Mouse (Mus musculus): ENCODE results near the gene Col5a1. TPM values are rescaled to one million over a fixed set of nuclear protein-coding genes. Genes with fewer than 3 reads are reported as not detected.

The Col5a1 gene
- total and polyA plus RNA-seq, 3 experiments = 0.30 to 1.8 (median 1.0) TPM

DNA sequence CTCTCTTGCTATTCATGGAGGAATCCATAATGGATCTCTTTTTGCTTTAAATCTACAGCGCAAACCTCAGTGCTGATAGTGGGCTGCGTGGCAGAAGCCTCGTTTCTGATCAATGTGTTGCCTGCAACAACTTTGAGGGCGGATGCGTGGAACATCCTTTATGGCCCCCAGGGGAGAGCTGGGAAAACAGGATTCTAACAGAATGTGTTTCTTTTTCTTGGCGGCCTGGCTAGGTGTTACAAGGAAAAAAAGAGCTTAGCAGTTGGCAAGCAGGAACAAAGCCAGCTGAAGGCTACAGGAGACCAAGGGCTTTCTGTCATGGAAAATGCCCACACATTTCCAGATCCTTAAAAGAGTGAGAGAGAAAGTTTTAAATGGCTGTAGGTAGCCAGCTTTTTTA lies 180.9 kb downstream of the Col5a1 start:
- no peak overlapping the region for H3K4me3 ChIP-seq (ENCODE audit: low read depth, low read length)
- no peak for DNase-seq (ENCODE audit: low spot score)
- H3K9me3 ChIP-seq (replicated peaks) = peaks cover 9% of the 10 kb centered on the region
- no peak for TF ChIP-seq TAL1 (conservative IDR thresholded peaks at IDR 0.05; ENCODE audit: low read depth, low read length)
- TF ChIP-seq GATA1 (IDR thresholded peaks at IDR 0.05; ENCODE audit: borderline replicate concordance, low read length) = no peak
- TF ChIP-seq CTCF (IDR thresholded peaks at IDR 0.05; ENCODE audit: low read depth, low read length) = no peak
- TF ChIP-seq POLR2AphosphoS5 (IDR thresholded peaks at IDR 0.05; ENCODE audit: insufficient replicate concordance, low read depth, low read length) = no peak
- TF ChIP-seq GATA2 (IDR thresholded peaks at IDR 0.05; ENCODE audit: borderline replicate concordance, low read depth, low read length) = no peak
- no peaks in the 10 kb centered on the region for H3K36me3 ChIP-seq (replicated peaks)
- peaks cover 82% of the 10 kb centered on the region for H3K4me1 ChIP-seq (ENCODE audit: insufficient read depth, low read depth, low read length)
- ATAC-seq (ENCODE audit: extremely low read depth, insufficient number of reproducible peaks, low FRiP score, poor library complexity, severe bottlenecking) = no peak
- H3K27me3 ChIP-seq (ENCODE audit: insufficient read depth, low read length) = no peaks in the 10 kb centered on the region

DNA sequence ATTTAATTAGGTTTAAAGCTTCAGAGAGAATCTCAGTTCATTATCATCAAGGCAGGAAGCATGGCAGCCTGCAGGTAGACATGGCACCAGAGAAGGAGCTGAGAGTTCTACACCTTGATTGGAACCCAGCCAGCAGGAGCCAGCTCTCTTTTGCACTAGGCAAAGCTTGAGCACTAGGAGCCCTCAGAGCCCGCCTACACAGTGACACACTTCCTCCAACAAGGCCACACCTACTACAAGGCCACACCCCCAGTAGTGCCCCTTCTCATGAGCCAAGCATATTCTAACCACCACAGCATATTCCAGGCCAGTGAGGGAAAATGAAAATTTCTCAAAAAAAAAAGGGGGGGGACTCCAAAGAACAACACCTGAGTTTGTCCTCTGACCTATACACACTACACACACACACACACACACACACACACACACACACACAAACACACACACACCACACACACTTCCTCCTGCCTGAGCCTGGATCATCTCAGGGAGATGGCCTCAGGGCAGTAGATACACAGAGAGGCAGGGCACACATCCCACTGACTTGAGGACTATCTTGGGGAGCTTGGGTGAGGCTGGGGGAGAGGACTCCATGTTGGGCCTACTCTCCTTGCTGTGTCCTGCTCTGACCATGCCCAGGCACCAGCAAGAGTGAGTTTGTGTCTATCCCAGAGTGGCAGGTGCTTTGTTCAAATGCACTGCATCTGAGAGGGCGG lies 181.8 kb downstream of the Col5a1 start:
- TF ChIP-seq POLR2AphosphoS5 (IDR thresholded peaks at IDR 0.05; ENCODE audit: insufficient replicate concordance, low read depth, low read length) = no peak
- TF ChIP-seq TAL1 (conservative IDR thresholded peaks at IDR 0.05; ENCODE audit: low read depth, low read length) = no peak
- no peak for TF ChIP-seq CTCF (IDR thresholded peaks at IDR 0.05; ENCODE audit: low read depth, low read length)
- TF ChIP-seq GATA1 (IDR thresholded peaks at IDR 0.05; ENCODE audit: borderline replicate concordance, low read length) = no peak
- TF ChIP-seq GATA2 (IDR thresholded peaks at IDR 0.05; ENCODE audit: borderline replicate concordance, low read depth, low read length) = no peak
- Histone ChIP-seq H3K36me3 (replicated peaks) (no peaks in the 10 kb centered on the region), H3K9me3 (replicated peaks) (peaks cover 9% of the 10 kb centered on the region), H3K4me3 (ENCODE audit: low read depth, low read length) (peak overlapping the region; percentile 11; the same call in 1 of the 2 replicates), H3K27me3 (ENCODE audit: insufficient read depth, low read length) (no peaks in the 10 kb centered on the region), H3K4me1 (ENCODE audit: insufficient read depth, low read depth, low read length) (peaks cover 75% of the 10 kb centered on the region)
- no peak for DNase-seq (ENCODE audit: low spot score)
- ATAC-seq (ENCODE audit: extremely low read depth, insufficient number of reproducible peaks, low FRiP score, poor library complexity, severe bottlenecking) = no peak

DNA sequence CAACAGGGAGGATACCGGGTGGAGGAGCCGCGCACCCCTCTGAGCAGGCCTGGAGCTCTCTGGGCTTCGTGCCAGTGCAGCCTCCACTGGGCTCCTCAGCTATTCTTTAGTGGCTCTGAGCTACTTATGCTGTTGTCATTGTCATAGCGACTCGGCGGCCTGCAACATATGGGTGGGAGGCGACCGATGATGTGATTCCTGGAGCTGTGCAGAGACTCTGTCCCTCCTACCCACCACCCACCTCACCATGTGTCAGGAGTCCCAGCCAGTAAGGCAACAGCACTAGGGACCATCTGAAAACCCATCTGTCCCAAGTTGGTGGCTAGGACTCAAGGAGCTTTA lies 182.3 kb downstream of the Col5a1 start:
- H3K4me3 ChIP-seq (ENCODE audit: low read depth, low read length) = peak overlapping the region; percentile 11; the same call in 1 of the 2 replicates
- peak; percentile 23 for DNase-seq (ENCODE audit: low spot score)
- H3K27me3 ChIP-seq (ENCODE audit: insufficient read depth, low read length) = no peaks in the 10 kb centered on the region
- H3K36me3 ChIP-seq (replicated peaks) = no peaks in the 10 kb centered on the region
- no peak for TF ChIP-seq GATA1 (IDR thresholded peaks at IDR 0.05; ENCODE audit: borderline replicate concordance, low read length)
- no peak for TF ChIP-seq POLR2AphosphoS5 (IDR thresholded peaks at IDR 0.05; ENCODE audit: insufficient replicate concordance, low read depth, low read length)
- TF ChIP-seq GATA2 (IDR thresholded peaks at IDR 0.05; ENCODE audit: borderline replicate concordance, low read depth, low read length) = no peak
- no peak for TF ChIP-seq CTCF (IDR thresholded peaks at IDR 0.05; ENCODE audit: low read depth, low read length)
- TF ChIP-seq TAL1 (conservative IDR thresholded peaks at IDR 0.05; ENCODE audit: low read depth, low read length) = no peak
- peaks cover 69% of the 10 kb centered on the region for H3K4me1 ChIP-seq (ENCODE audit: insufficient read depth, low read depth, low read length)
- peaks cover 11% of the 10 kb centered on the region for H3K9me3 ChIP-seq (replicated peaks)
- no peak for ATAC-seq (ENCODE audit: extremely low read depth, insufficient number of reproducible peaks, low FRiP score, poor library complexity, severe bottlenecking)

DNA sequence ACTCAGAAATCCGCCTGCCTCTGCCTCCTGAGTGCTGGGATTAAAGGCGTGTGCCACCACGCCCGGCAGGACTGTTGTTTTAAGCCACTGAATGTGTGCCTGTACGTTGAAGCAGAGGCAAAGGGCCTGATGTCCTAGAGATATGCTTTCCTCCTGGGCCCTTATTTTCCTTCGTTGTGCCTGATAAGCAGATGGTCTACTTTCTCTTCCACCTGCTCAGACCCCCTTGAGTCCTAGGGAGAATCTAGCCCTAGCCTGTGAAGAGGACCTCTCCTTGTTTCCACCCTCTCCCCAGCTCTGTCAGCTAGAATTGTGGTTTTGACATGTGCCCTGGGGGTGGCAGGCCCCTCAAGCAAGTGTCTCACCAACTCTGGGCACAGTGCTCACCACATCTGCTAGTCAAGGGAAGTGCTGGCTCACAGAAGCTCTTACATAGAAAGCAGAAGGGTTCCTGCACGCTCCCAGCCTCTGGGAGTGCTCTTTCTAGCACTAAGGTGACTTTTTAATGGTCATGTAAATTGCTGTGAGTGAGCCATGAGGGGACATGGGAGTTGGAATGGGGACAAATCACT lies 189.5 kb downstream of the Col5a1 start:
- Histone ChIP-seq H3K4me3 (ENCODE audit: low read depth, low read length) (no peak overlapping the region), H3K27me3 (ENCODE audit: insufficient read depth, low read length) (no peaks in the 10 kb centered on the region), H3K4me1 (ENCODE audit: insufficient read depth, low read depth, low read length) (peaks cover 46% of the 10 kb centered on the region), H3K9me3 (replicated peaks) (peaks cover 11% of the 10 kb centered on the region; the same call in 1 of the 2 replicates), H3K36me3 (replicated peaks) (no peaks in the 10 kb centered on the region)
- TF ChIP-seq TAL1 (conservative IDR thresholded peaks at IDR 0.05; ENCODE audit: low read depth, low read length) = peak; percentile 46
- TF ChIP-seq POLR2AphosphoS5 (IDR thresholded peaks at IDR 0.05; ENCODE audit: insufficient replicate concordance, low read depth, low read length) = no peak
- TF ChIP-seq CTCF (IDR thresholded peaks at IDR 0.05; ENCODE audit: low read depth, low read length) = no peak
- TF ChIP-seq GATA2 (IDR thresholded peaks at IDR 0.05; ENCODE audit: borderline replicate concordance, low read depth, low read length) = no peak
- no peak for TF ChIP-seq GATA1 (IDR thresholded peaks at IDR 0.05; ENCODE audit: borderline replicate concordance, low read length)
- DNase-seq (ENCODE audit: low spot score) = peak; percentile 60
- ATAC-seq (ENCODE audit: extremely low read depth, insufficient number of reproducible peaks, low FRiP score, poor library complexity, severe bottlenecking) = peak; percentile 60

DNA sequence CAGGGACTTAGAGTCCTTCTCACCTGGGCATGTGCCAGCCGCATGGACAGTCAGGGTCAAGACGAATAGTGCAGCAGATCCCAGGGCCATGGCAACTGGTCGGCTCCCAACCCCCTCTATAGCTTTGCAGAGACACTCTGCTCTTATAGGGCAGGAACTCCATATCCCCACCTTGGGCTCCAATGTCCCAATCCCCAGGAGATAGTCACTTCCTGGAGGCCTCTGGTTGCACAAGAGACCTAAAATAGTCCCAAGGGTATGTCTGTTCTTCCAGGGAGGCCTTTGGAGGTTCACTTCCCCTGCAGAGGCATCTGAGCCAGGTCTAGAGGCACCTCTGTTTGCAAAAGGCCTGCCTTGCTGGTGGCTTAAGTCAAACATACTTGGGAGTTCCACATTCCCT lies 198.5 kb downstream of the Col5a1 start, which contains the start of gene Fcnb:
Gene Fcnb, minus strand, starts transcription at position 118 of the 400 bp plus-strand sequence.
- no peaks in the 10 kb centered on the region for H3K36me3 ChIP-seq (replicated peaks)
- ATAC-seq (ENCODE audit: extremely low read depth, insufficient number of reproducible peaks, low FRiP score, poor library complexity, severe bottlenecking) (no peak), DNase-seq (ENCODE audit: low spot score) (no peak)
- H3K4me3 ChIP-seq (ENCODE audit: low read depth, low read length) = no peak within 1 kb of the TSS
- peaks cover 6% of the 10 kb centered on the region for H3K9me3 ChIP-seq (replicated peaks)
- 0 out of 2 replicates have a peak, but pooled peaks cover 4% of the 10 kb centered on the region for H3K27me3 ChIP-seq (ENCODE audit: insufficient read depth, low read length)
- TF ChIP-seq GATA2 (IDR thresholded peaks at IDR 0.05; ENCODE audit: borderline replicate concordance, low read depth, low read length) (no peak), GATA1 (IDR thresholded peaks at IDR 0.05; ENCODE audit: borderline replicate concordance, low read length) (no peak), CTCF (IDR thresholded peaks at IDR 0.05; ENCODE audit: low read depth, low read length) (no peak), TAL1 (conservative IDR thresholded peaks at IDR 0.05; ENCODE audit: low read depth, low read length) (no peak), POLR2AphosphoS5 (IDR thresholded peaks at IDR 0.05; ENCODE audit: insufficient replicate concordance, low read depth, low read length) (no peak)
- H3K4me1 ChIP-seq (ENCODE audit: insufficient read depth, low read depth, low read length) = peaks cover 28% of the 10 kb centered on the region

DNA sequence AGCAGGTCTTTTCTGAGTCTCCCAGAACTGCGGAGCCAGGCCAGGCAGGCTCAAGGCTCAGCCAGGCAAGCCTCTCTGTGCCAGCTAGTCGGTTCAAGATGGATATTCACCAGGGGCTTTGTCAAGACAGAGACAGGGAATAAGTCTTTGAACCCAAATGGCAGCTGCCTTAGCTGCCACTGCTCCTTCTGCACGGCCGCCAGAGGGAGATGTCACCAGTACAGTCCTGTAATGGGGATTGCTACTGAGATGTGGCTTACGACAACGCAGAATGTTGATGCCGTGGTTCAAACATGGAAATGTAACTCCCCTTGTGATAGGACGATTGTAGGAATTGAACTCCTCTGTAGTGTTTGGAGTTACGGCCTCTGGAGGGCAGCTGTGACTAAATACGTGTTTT lies 199.9 kb downstream of the Col5a1 start:
- 0 out of 2 replicates have a peak, but pooled peaks cover 4% of the 10 kb centered on the region for H3K27me3 ChIP-seq (ENCODE audit: insufficient read depth, low read length)
- no peak for DNase-seq (ENCODE audit: low spot score)
- peaks cover 6% of the 10 kb centered on the region for H3K9me3 ChIP-seq (replicated peaks)
- H3K4me1 ChIP-seq (ENCODE audit: insufficient read depth, low read depth, low read length) = peaks cover 37% of the 10 kb centered on the region
- TF ChIP-seq CTCF (IDR thresholded peaks at IDR 0.05; ENCODE audit: low read depth, low read length) = no peak
- TF ChIP-seq GATA2 (IDR thresholded peaks at IDR 0.05; ENCODE audit: borderline replicate concordance, low read depth, low read length) = no peak
- no peak for TF ChIP-seq TAL1 (conservative IDR thresholded peaks at IDR 0.05; ENCODE audit: low read depth, low read length)
- TF ChIP-seq GATA1 (IDR thresholded peaks at IDR 0.05; ENCODE audit: borderline replicate concordance, low read length) = no peak
- TF ChIP-seq POLR2AphosphoS5 (IDR thresholded peaks at IDR 0.05; ENCODE audit: insufficient replicate concordance, low read depth, low read length) = no peak
- no peaks in the 10 kb centered on the region for H3K36me3 ChIP-seq (replicated peaks)
- ATAC-seq (ENCODE audit: extremely low read depth, insufficient number of reproducible peaks, low FRiP score, poor library complexity, severe bottlenecking) = no peak
- H3K4me3 ChIP-seq (ENCODE audit: low read depth, low read length) = no peak overlapping the region
